11 mouse cellular contexts compared by ENCODE assay signal in the genomic region with DNA sequence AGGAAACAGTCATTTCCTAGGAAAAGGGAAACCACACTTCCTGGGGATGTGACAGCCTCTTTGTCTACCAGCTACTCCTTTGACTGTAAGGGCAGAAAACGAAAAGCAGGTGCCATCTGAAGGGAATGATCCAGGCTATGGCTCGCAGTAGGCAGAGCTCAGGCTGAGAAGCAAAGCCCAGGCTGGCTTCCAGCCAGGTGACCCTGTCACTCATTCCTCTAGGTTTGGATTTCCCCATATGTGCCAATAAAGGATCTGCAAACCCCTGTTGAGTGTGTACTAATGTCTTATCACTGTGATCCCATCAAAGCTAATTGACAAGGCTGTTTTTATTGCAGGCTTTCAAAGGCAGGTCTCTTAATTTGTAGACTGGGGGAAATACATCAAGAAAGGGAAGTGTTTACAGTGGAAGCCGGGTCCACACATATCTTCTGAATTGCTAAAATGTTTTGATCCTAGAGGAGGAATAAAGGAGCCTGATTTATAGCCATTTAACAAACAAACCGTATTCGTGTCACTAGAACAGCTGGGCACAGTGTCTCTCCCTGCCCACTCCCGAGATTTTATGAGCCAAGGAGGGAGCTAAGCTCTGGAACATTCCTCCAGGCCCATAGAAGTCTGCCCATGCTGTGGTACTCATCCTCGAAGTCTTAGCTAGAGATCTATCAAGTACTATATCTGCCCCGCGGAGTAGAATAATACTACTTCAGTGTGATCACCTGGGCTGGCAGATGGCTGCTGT.
DNase-seq lines count a peak whose midpoint lies in the region; ATAC-seq and TF ChIP-seq lines count a peak whose summit lies in the region.
"Had no signal": no experiment of that assay in that cellular context is flagged by ENCODE, and none has a peak within 500 bp of the region (broad histone marks: within the 10 kb centered on the region; RNA-seq: fewer than 3 reads in every experiment).

No protein-coding gene starts in this region.

- H3K9me3 ChIP-seq in kidney, embryonic 15.5 days (replicated peaks): no peaks in the 10 kb centered on the region
- no peaks in the 10 kb centered on the region for H3K9me3 ChIP-seq in intestine, embryonic 16.5 days (ENCODE audit: control insufficient read depth, low read length)
- H3K9me3 ChIP-seq: embryonic facial prominence, embryonic 12.5 days; heart, embryonic 12.5 days had no signal

- intact Hi-C loops in left cerebral cortex, postnatal 14 days (cut with DNase I): no loop called here

- no peaks in the 10 kb centered on the region for H3K36me3 ChIP-seq in kidney, embryonic 15.5 days
- no peaks in the 10 kb centered on the region for H3K36me3 ChIP-seq in intestine, embryonic 16.5 days (ENCODE audit: control insufficient read depth, insufficient read depth, low read length)
- H3K36me3 ChIP-seq: embryonic facial prominence, embryonic 12.5 days; heart, embryonic 12.5 days had no signal

- peaks cover 11% of the 10 kb centered on the region for H3K4me1 ChIP-seq in kidney, embryonic 15.5 days
- peaks cover 4% of the 10 kb centered on the region; the same call in 1 of the 2 replicates for H3K4me1 ChIP-seq in intestine, embryonic 16.5 days (ENCODE audit: control insufficient read depth, insufficient read depth, low read length)

- H3K9ac ChIP-seq in kidney, embryonic 15.5 days: no peak overlapping the region
- H3K9ac ChIP-seq in intestine, embryonic 16.5 days (ENCODE audit: low read depth, low read length): no peak overlapping the region
- H3K9ac ChIP-seq: embryonic facial prominence, embryonic 12.5 days; heart, embryonic 12.5 days; liver, embryonic 14.5 days had no signal

- no peak overlapping the region for H3K4me2 ChIP-seq in kidney, embryonic 15.5 days
- no peak overlapping the region for H3K4me2 ChIP-seq in intestine, embryonic 16.5 days (ENCODE audit: low read depth, low read length)
- H3K4me2 ChIP-seq: embryonic facial prominence, embryonic 12.5 days; heart, embryonic 12.5 days had no signal

- peak; percentile 55 to 61 for DNase-seq in cerebellum, postnatal 14 days
- DNase-seq in cerebellum, adult 18-20 months: no peak
- DNase-seq in kidney, postnatal 4 days: peak; percentile 31 to 39
- peak; percentile 91 for DNase-seq in brain, embryonic 14.5 days (ENCODE audit: low read depth)
- no peak for DNase-seq in left cerebral cortex, postnatal 14 days (ENCODE audit: low spot score in 2 of 2)
- DNase-seq in spleen, postnatal 4 days (ENCODE audit: low spot score in 2 of 2): no peak

- TF ChIP-seq POLR2A in brain, embryonic 14.5 days (IDR thresholded peaks at IDR 0.05; ENCODE audit: borderline replicate concordance, extremely low read depth, insufficient read depth, insufficient read length, poor library complexity, severe bottlenecking): no peak

- H3K27ac ChIP-seq in kidney, embryonic 15.5 days: no peak overlapping the region
- no peak overlapping the region for H3K27ac ChIP-seq in intestine, embryonic 16.5 days (ENCODE audit: low read length)
- H3K27ac ChIP-seq: embryonic facial prominence, embryonic 12.5 days; liver, embryonic 14.5 days had no signal

- H3K4me3 ChIP-seq in kidney, embryonic 15.5 days (replicated peaks): no peak overlapping the region
- H3K4me3 ChIP-seq in intestine, embryonic 16.5 days (ENCODE audit: low read length): no peak overlapping the region
- H3K4me3 ChIP-seq: embryonic facial prominence, embryonic 12.5 days; heart, embryonic 12.5 days had no signal

- WGBS in kidney, embryonic 15.5 days: 30% methylated on average over 9 of the region's 9 CpGs
- 33% methylated on average over 9 of the region's 9 CpGs for WGBS in intestine, embryonic 16.5 days

- TF ChIP-seq CTCF in brain, embryonic 14.5 days (IDR thresholded peaks at IDR 0.05; ENCODE audit: borderline replicate concordance, extremely low read depth, insufficient read depth, insufficient read length): no peak

- H3K27me3 ChIP-seq in kidney, embryonic 15.5 days: no peaks in the 10 kb centered on the region; the same call in 1 of the 2 replicates
- H3K27me3 ChIP-seq in intestine, embryonic 16.5 days (replicated peaks; ENCODE audit: control insufficient read depth, insufficient read depth, low read length): no peaks in the 10 kb centered on the region
- H3K27me3 ChIP-seq: embryonic facial prominence, embryonic 12.5 days; heart, embryonic 12.5 days had no signal

- ATAC-seq in kidney, embryonic 15.5 days (replicated peaks; ENCODE audit: low FRiP score): no peak
- peak; percentile 71 for ATAC-seq in intestine, embryonic 16.5 days

Comparison
In these comparisons a context has a peak if more than half of its experiments do, and no peak if none do; other contexts are left out.
1. DNase-seq: peak in cerebellum, postnatal 14 days (2 of 2), kidney, postnatal 4 days (2 of 2) and brain, embryonic 14.5 days (single experiment); none in cerebellum, adult 18-20 months (0 of 2), left cerebral cortex, postnatal 14 days (0 of 2) and spleen, postnatal 4 days (0 of 2).